Mouse (Mus musculus) liver, embryonic 14.5 days (tissue): ENCODE data around the gene Dusp10. TPM values are rescaled to one million over a fixed set of nuclear protein-coding genes. Genes with fewer than 3 reads are reported as not detected.
A peak's percentile ranks its signal among the peaks of the same experiment; 100 is the strongest.

Source experiments
- ATAC-seq: fragments of 200-750 bp; cut with Nextera tagmentation; 2 replicates; pipeline ENCODE4 v1.8.0; 2017; ENCODE audit warnings: moderate number of reproducible peaks, mild to moderate bottlenecking, moderate library complexity; ENCODE audit not compliant: insufficient read depth
- DNase-seq, 3 experiments: peaks; one replicate each; pipeline ENCODE4 v3.0.0-alpha.2; 2012 to 2013; ENCODE audit warnings: low read depth in 3 of 3, low spot score in 3 of 3
- H3K27ac ChIP-seq: fragments of 300-500 bp; sonication (generic); 2 replicates; pipeline ENCODE4 v1.5.1; 2014; ENCODE audit warnings: moderate library complexity, mild to moderate bottlenecking, control low read depth, inconsistent platforms
- H3K27me3 ChIP-seq: fragments of 300-500 bp; sonication (generic); 2 replicates; pipeline ENCODE4 v1.6.1; 2014; ENCODE audit warnings: mild to moderate bottlenecking, low read length, moderate library complexity; ENCODE audit not compliant: control insufficient read depth, insufficient read depth
- H3K36me3 ChIP-seq: fragments of 300-500 bp; sonication (generic); replicated peaks from 2 replicates; pipeline ENCODE4 v1.6.1; 2014; ENCODE audit warnings: low read depth; ENCODE audit not compliant: control insufficient read depth, insufficient read depth
- H3K4me1 ChIP-seq, 2 experiments: fragments of 200-500 bp in 1 of 2; fragments of 300-500 bp in 1 of 2; sonication (generic) in 1 of 2; replicated peaks; 2 replicates each; pipeline ENCODE4 v1.6.1; 2012 to 2014; ENCODE audit warnings: antibody characterized with exemption in 1 of 2, inconsistent platforms in 1 of 2, low read length in 1 of 2; ENCODE audit not compliant: control insufficient read depth in 2 of 2, insufficient read depth in 2 of 2
- H3K4me2 ChIP-seq: fragments of 300-500 bp; sonication (generic); 2 replicates; pipeline ENCODE4 v1.6.1; 2014; ENCODE audit warnings: low read depth, mild to moderate bottlenecking, control low read depth, moderate library complexity
- H3K4me3 ChIP-seq, 2 experiments: fragments of 200-500 bp in 1 of 2; fragments of 300-500 bp in 1 of 2; sonication (generic) in 1 of 2; 2 replicates each; pipeline ENCODE4 v1.5.1; 2012 to 2014; ENCODE audit warnings: low read depth in 2 of 2, low read length in 2 of 2, mild to moderate bottlenecking in 2 of 2, control low read depth in 1 of 2, inconsistent platforms in 1 of 2, moderate library complexity in 1 of 2; ENCODE audit not compliant: insufficient read depth in 1 of 2
- H3K9ac ChIP-seq: fragments of 300-500 bp; sonication (generic); replicated peaks from 2 replicates; pipeline ENCODE4 v1.6.1; 2014; ENCODE audit warnings: mild to moderate bottlenecking, control low read depth, moderate library complexity
- H3K9me3 ChIP-seq: fragments of 300-500 bp; sonication (generic); 2 replicates; pipeline ENCODE4 v1.6.1; 2016; ENCODE audit warnings: low read length, mixed read lengths; ENCODE audit not compliant: control insufficient read depth
- CTCF ChIP-seq: IDR thresholded peaks from 2 replicates; pipeline ENCODE4 v1.5.1; 2016; ENCODE audit warnings: antibody characterized with exemption, low read depth, control low read depth
- EP300 ChIP-seq: IDR thresholded peaks from 2 replicates; pipeline ENCODE4 v1.6.1; 2016; ENCODE audit warnings: antibody characterized with exemption, low read depth
- WGBS: fragments of 180-500 bp; shearing (Covaris S2); extraction: QIAGEN DNeasy Blood & Tissue Kit; methylation state at CpG from one replicate; pipeline ENCODE4 v1.1.7; 2014; ENCODE audit not compliant: insufficient replicate concordance; 5-methylcytosine and 5-hydroxymethylcytosine counted together
- polyA plus RNA-seq, 2 experiments: library from polyadenylated mRNA; depleted of rRNA in 1 of 2; stranded (reverse) in 1 of 2; unstranded in 1 of 2; fragments of >200 nt; fragmentation: Nextera tagmentation in 1 of 2; extraction: Ambion mirVana in 1 of 2; gene quantifications; 2 replicates each; pipeline versions ENCODE4 v1.2.1 to v1.2.3; 2012 to 2014

Gene Dusp10
- polyA plus RNA-seq, 2 experiments, result 2.0 to 2.7 TPM

- H3K9me3 ChIP-seq, result no peaks in the 10 kb centered on the region
- no peaks in the 10 kb centered on the region for H3K4me1 ChIP-seq
- DNase-seq, result no peak
- no peak for TF ChIP-seq EP300
- TF ChIP-seq CTCF, result no peak
- ATAC-seq, result no peak
- no peak overlapping the region for H3K4me3 ChIP-seq
- H3K27me3 ChIP-seq, result no peaks in the 10 kb centered on the region
- no peak overlapping the region for H3K27ac ChIP-seq
- no peaks in the 10 kb centered on the region for H3K36me3 ChIP-seq
- 10% methylated on average over 6 of the region's 6 CpGs for WGBS
- H3K9ac ChIP-seq, result no peak overlapping the region
- H3K4me2 ChIP-seq, result no peak overlapping the region
Measured at GRCm38 (mm10) chr1:184005315-184006058, 7.6 kb upstream of the Dusp10 start.

DNA sequence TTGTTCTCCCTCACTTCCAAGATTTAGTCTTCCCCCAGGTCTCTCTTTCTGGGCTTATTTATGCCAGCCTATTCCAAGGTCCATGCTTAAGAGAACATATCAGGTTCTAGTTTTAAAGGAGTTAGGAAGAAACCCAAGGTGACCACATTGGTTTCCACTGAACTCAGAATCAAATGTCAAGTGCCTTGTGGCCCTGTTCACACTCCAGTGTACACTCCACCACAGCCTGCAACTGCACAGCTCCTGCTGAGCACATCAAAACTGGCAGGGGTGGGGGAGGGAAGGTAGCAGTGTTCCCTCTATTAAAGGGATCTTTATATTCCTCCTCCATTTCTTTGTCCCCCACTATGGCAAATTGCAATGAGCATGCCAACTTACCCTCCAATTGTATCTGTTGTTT, 7.0 kb upstream of the Dusp10 start:
- TF ChIP-seq CTCF (no peak), EP300 (no peak)
- Histone ChIP-seq H3K4me1 (no peaks in the 10 kb centered on the region), H3K4me3 (no peak overlapping the region), H3K4me2 (no peak overlapping the region), H3K27ac (no peak overlapping the region), H3K9me3 (no peaks in the 10 kb centered on the region), H3K36me3 (no peaks in the 10 kb centered on the region), H3K9ac (no peak overlapping the region), H3K27me3 (no peaks in the 10 kb centered on the region)
- no peak for ATAC-seq
- DNase-seq, result no peak

DNA sequence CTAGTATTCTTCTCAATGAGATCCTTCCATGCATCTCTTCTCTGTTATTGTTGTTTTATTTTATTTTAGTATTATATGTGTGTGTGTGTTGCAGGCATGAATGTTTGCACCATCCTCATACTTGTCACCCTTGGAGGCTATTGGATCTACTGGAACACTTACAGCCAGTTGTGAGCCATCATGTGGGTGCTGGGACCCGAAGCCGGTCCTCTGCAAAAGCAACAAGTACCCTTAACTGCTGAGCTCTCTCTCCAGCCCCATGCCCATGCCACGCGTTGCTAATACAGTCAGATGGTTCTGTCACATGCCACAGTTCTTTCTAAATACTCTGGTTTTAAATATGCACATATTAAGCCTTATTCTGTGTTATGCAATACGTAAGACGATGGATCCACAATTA, 1.8 kb upstream of the Dusp10 start:
- WGBS, result 78% methylated on average over 6 of the region's 6 CpGs
- Histone ChIP-seq H3K36me3 (no peaks in the 10 kb centered on the region), H3K9ac (no peak overlapping the region), H3K27ac (no peak overlapping the region), H3K9me3 (no peaks in the 10 kb centered on the region), H3K4me1 (peaks cover 1 to 2% of the 10 kb centered on the region in 2 experiments; a peak in 3 of 4 replicates), H3K4me3 (no peak overlapping the region), H3K4me2 (no peak overlapping the region), H3K27me3 (no peaks in the 10 kb centered on the region)
- no peak for TF ChIP-seq CTCF
- TF ChIP-seq EP300, result no peak
- DNase-seq (no peak), ATAC-seq (no peak)

DNA sequence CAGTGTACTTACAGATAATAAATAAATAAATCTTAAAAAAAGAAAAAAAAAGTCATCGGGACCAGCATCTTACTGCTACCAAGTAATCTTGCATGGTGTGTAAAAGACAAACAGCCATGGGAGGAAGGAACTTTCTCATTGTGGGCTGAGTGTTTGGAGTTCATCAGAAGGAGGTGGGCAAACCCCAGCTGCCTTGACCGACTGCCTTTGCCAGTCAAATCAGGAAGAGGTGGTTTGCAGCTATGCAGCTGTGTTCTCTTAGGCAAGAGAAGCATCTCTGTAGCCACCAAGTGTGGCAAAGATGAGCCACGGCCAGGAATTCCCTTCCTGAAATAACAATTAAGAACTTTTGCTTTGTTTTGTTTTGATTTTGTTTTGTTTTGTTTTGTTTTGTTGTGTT, 989 bp downstream of the Dusp10 start:
- WGBS, result 17% methylated on average over 3 of the region's 3 CpGs
- no peak for DNase-seq
- no peaks in the 10 kb centered on the region for H3K36me3 ChIP-seq
- H3K27ac ChIP-seq, result no peak overlapping the region
- no peak for ATAC-seq
- H3K4me1 ChIP-seq, result peaks cover 4 to 7% of the 10 kb centered on the region in 2 experiments; a peak in 3 of 4 replicates
- H3K27me3 ChIP-seq, result no peaks in the 10 kb centered on the region
- no peak overlapping the region for H3K4me3 ChIP-seq
- no peak overlapping the region for H3K4me2 ChIP-seq
- H3K9ac ChIP-seq, result no peak overlapping the region
- TF ChIP-seq EP300 (no peak), CTCF (no peak)
- no peaks in the 10 kb centered on the region for H3K9me3 ChIP-seq

GRCm38 (mm10) chr1:184015995-184016730, 3.1 kb downstream of the Dusp10 start:
- TF ChIP-seq EP300 (0 out of 2 replicates have a peak, but pooled peaks have one; percentile 34), CTCF (no peak)
- Histone ChIP-seq H3K27ac (no peak overlapping the region), H3K4me1 (peaks cover 4 to 7% of the 10 kb centered on the region in 2 experiments; a peak in 3 of 4 replicates), H3K4me2 (no peak overlapping the region), H3K9me3 (no peaks in the 10 kb centered on the region), H3K9ac (no peak overlapping the region), H3K4me3 (no peak overlapping the region), H3K27me3 (no peaks in the 10 kb centered on the region), H3K36me3 (no peaks in the 10 kb centered on the region)
- 44% methylated on average over 10 of the region's 10 CpGs for WGBS
- ATAC-seq (peak; percentile 70), DNase-seq (peak in 1 of 3 experiments; percentile 42)
